Mouse (Mus musculus) lung, postnatal 14 days (tissue): Measurements from ENCODE around the gene Rpa2.

Source experiments
- DNase-seq: peaks from one replicate; pipeline ENCODE4 v3.0.0; 2021

Rpa2 gene

GRCm38 (mm10) chr4:132805146-132805545 is 37.0 kb downstream of the Rpa2 start:
- DNase-seq, result no peak

- no peak for DNase-seq
Measured at GRCm38 (mm10) chr4:132805599-132806197, 37.6 kb downstream of the Rpa2 start.

- DNase-seq, result no peak
Measured at GRCm38 (mm10) chr4:132806620-132807191, 38.6 kb downstream of the Rpa2 start.

GRCm38 (mm10) chr4:132807771-132808641 is 39.9 kb downstream of the Rpa2 start:
- peak; percentile 21 for DNase-seq

- no peak for DNase-seq
Measured at GRCm38 (mm10) chr4:132809621-132810020, 41.5 kb downstream of the Rpa2 start.

GRCm38 (mm10) chr4:132816404-132816803 is 48.3 kb downstream of the Rpa2 start:
- no peak for DNase-seq

- DNase-seq, result no peak
Measured at GRCm38 (mm10) chr4:132816855-132817254, 48.7 kb downstream of the Rpa2 start.

- no peak for DNase-seq
Measured at GRCm38 (mm10) chr4:132818442-132818841, 50.3 kb downstream of the Rpa2 start.

GRCm38 (mm10) chr4:132823614-132824366 is 55.7 kb downstream of the Rpa2 start:
- DNase-seq, result peak; percentile 80
